Mouse (Mus musculus) heart, adult 2 months (tissue): ENCODE data around the gene Bco2.

ENCODE experiments used
- CTCF ChIP-seq: fragments of 200-600 bp; IDR thresholded peaks from 2 replicates; pipeline ENCODE4 v1.8.1; 2022; ENCODE audit warnings: antibody characterized with exemption, mild to moderate bottlenecking, moderate library complexity
- POLR2A ChIP-seq: fragments of 200-500 bp; IDR thresholded peaks from 2 replicates; pipeline ENCODE4 v1.6.1; 2011; ENCODE audit warnings: mild to moderate bottlenecking, low read depth, low read length, control low read depth; ENCODE audit not compliant: insufficient read depth

DNA sequence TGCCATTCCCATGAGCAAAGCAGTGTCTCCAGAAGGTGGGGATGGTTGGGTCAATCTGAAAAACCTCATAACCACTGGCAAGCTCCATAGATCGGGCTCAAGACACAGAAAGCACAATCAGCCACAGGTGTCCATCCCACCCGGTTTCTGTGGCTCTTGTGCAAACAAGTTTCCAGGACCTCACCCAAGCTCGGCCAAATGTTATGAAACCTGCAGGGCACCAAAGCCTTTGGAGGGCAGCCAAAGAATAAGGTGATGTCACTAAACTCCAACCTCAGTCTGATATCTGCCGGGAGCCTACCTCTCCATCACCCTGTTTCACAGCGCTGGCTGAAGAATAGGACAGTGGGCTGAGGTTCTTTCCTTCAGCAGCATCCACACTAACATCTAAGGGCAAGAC lies 19.1 kb downstream of the Bco2 start:
- TF ChIP-seq CTCF, result no peak
- TF ChIP-seq POLR2A, result no peak
